Mouse (Mus musculus) hindbrain, postnatal 0 days (tissue): ENCODE data around the gene Lrmda. TPM values are rescaled to one million over a fixed set of nuclear protein-coding genes. Genes with fewer than 3 reads are reported as not detected.
"Not testable (repeated sequence)": the region's sequence is repeated elsewhere in the genome, so short reads cannot be mapped to it uniquely, and the experiment has no call there.

Experiments
- ATAC-seq: fragments of 200-750 bp; cut with Nextera tagmentation; 2 replicates; pipeline ENCODE4 v1.8.0; 2017; ENCODE audit warnings: mild to moderate bottlenecking, moderate TSS enrichment, moderate library complexity
- DNase-seq: peaks from one replicate; pipeline ENCODE4 v3.0.0-alpha.2; 2015; ENCODE audit warnings: low spot score
- H3K27ac ChIP-seq: fragments of 300-500 bp; sonication (generic); 2 replicates; pipeline ENCODE4 v1.5.1; 2014; ENCODE audit warnings: mild to moderate bottlenecking
- H3K27me3 ChIP-seq: fragments of 300-500 bp; sonication (generic); 2 replicates; pipeline ENCODE4 v1.6.1; 2014; ENCODE audit warnings: low read length, mixed read lengths; ENCODE audit not compliant: insufficient read depth
- H3K36me3 ChIP-seq: fragments of 300-500 bp; sonication (generic); 2 replicates; pipeline ENCODE4 v1.6.1; 2014; ENCODE audit warnings: low read length, mixed read lengths; ENCODE audit not compliant: insufficient read depth
- H3K4me1 ChIP-seq: fragments of 300-500 bp; sonication (generic); 2 replicates; pipeline ENCODE4 v1.6.1; 2014; ENCODE audit warnings: antibody characterized with exemption, low read length, mixed read lengths; ENCODE audit not compliant: insufficient read depth
- H3K4me2 ChIP-seq: fragments of 300-500 bp; sonication (generic); 2 replicates; pipeline ENCODE4 v1.6.1; 2014; ENCODE audit warnings: low read depth, mild to moderate bottlenecking, low read length, moderate library complexity, mixed read lengths
- H3K4me3 ChIP-seq: fragments of 300-500 bp; sonication (generic); 2 replicates; pipeline ENCODE4 v1.5.1; 2014; ENCODE audit warnings: low read length
- H3K9ac ChIP-seq: fragments of 300-500 bp; sonication (generic); replicated peaks from 2 replicates; pipeline ENCODE4 v1.6.1; 2014; ENCODE audit warnings: mild to moderate bottlenecking, low read length, moderate library complexity, mixed read lengths
- H3K9me3 ChIP-seq: fragments of 300-500 bp; sonication (generic); 2 replicates; pipeline ENCODE4 v1.6.1; 2016; ENCODE audit warnings: low read length, mixed read lengths
- CTCF ChIP-seq: IDR thresholded peaks from 2 replicates; pipeline ENCODE4 v1.5.1; 2016; ENCODE audit warnings: antibody characterized with exemption, control low read depth, low read depth
- WGBS: fragments of 180-500 bp; shearing (Covaris S2); extraction: QIAGEN DNeasy Blood & Tissue Kit; methylation state at CpG from one replicate; pipeline ENCODE4 v1.1.7; 2014; 5-methylcytosine and 5-hydroxymethylcytosine counted together
- polyA plus RNA-seq: library from polyadenylated mRNA; unstranded; fragments of >200 nt; fragmentation: Nextera tagmentation; extraction: Ambion mirVana; gene quantifications from 2 replicates; pipeline ENCODE4 v1.2.1, GENCODE M21; 2015
- total RNA-seq: library from RNA; depleted of rRNA; stranded (reverse); fragments of >200 nt; gene quantifications from 2 replicates; pipeline ENCODE4 v1.2.3, GENCODE M21; 2014

Lrmda gene
- total and polyA plus RNA-seq, 2 experiments from 2014 or later = 0.21 to 0.53 TPM

DNA sequence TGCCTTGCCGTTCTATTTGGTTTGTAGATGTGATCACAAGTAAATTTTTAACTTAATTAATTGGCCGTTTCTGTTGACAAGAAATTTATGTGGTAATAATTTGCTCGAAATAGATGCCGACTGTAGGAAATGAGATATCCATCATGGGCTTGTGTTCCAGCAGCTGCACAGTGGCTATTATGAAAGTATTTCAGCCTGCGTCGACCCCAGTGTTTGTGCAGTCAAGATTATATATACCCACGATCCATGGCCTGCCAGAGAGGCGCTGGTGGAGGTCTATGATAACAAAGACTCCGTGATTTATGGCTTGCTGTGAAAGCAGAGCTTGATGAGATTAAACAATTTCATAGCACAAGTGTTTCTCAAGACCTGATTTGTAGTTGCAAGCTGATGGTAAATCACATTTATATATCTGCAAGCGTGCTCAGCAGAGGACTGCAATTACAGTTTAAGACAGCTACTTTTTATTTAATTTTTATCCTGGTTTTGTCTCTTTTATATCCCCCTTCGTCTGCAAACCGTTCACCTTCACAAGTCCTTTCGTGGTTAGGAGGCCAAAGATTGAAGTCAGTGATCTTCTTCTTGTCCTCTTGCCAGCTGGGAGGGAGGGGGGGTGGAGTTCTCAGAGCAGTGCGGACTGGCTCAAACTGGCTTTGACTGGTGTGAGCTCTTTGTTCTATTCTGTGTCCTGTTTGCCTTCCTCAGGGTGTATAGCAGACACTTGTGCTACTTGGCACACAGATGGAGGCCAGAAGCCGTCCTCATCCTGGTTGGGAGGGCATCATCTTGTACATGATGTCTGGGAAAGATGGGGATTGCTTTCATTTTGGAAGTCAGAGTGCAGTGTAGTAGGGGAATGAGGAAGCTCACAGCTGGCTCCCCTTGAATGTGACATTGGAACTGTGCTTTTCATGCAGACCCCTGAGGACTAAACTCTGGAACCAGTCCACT is 764.0 kb downstream of the Lrmda start:
- H3K4me2 ChIP-seq = no peak overlapping the region
- no peak overlapping the region for H3K4me3 ChIP-seq
- DNase-seq (peak; percentile 52), ATAC-seq (peak; percentile 94)
- 0 out of 2 replicates have a peak, but pooled peaks cover 4% of the 10 kb centered on the region for H3K4me1 ChIP-seq
- H3K36me3 ChIP-seq = no peaks in the 10 kb centered on the region
- no peaks in the 10 kb centered on the region for H3K27me3 ChIP-seq
- H3K9me3 ChIP-seq = no peaks in the 10 kb centered on the region
- no peak for TF ChIP-seq CTCF
- H3K27ac ChIP-seq = peak overlapping the region; percentile 56
- 39% methylated on average over 15 of the region's 15 CpGs for WGBS
- peak overlapping the region; percentile 4; the same call in 1 of the 2 replicates for H3K9ac ChIP-seq

DNA sequence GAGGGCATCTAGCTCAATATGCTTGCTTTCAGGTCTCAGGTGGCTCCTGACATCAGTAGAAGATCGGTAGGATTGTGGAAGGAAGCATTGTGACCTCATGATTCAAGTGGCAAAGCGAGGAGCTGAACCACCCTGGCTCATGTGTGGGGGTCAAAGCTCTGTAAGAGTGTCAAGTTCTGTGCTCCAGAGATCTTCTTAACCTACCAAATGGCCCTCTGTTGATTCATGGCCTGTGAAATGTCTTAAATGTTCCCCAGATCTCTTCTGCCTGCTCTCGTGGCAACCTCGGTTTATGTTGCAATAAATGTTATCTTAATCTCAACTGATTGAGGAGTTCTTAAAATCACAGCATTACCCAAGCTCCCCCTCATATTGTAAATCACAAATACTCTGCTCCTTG is 780.5 kb downstream of the Lrmda start:
- no peaks in the 10 kb centered on the region for H3K36me3 ChIP-seq
- 91% methylated on average over 4 of the region's 4 CpGs for WGBS
- no peaks in the 10 kb centered on the region for H3K27me3 ChIP-seq
- H3K4me2 ChIP-seq = no peak overlapping the region
- H3K9me3 ChIP-seq = no peaks in the 10 kb centered on the region
- no peaks in the 10 kb centered on the region for H3K4me1 ChIP-seq
- ATAC-seq = no peak
- TF ChIP-seq CTCF = no peak
- no peak overlapping the region for H3K9ac ChIP-seq
- H3K27ac ChIP-seq = no peak overlapping the region
- H3K4me3 ChIP-seq = no peak overlapping the region
- DNase-seq = no peak

DNA sequence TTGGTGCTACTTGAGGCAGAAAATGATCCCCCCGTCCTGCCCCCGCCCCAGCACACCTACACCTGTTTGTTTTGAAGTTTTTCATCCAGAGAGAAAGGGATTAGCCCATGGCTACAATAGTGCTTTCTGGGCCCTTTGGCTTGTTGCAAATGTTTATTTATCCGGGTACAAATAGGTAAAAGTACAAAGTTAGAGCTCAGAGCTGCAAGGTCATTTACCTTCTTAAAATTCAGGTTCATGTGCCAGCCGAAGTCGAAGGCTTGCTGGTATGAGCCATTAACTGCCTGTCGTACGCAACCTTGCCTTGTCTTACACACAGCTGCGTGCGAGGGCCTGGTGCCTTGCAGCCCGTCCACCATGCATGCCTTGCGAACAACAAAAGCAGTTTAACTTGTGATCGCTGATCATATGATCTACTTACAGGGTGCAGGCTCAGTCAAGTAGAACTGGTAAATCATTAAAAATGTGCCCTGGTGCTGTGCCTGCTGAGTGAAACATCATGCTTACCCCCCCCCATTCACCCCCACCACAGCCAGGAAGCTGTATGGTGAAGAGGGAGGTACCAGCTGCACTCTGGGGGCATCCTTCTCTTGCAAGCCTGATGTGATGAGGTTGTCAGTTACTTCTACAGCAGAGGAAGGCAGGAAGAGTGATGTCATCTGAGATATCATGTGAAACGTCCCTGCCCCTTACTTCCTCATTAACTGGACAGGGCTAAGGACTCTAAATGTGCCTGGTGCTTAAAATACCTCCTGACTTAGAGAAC is 781.5 kb downstream of the Lrmda start:
- ATAC-seq (no peak), DNase-seq (no peak)
- no peak for TF ChIP-seq CTCF
- 74% methylated on average over 13 of the region's 13 CpGs for whole genome bisulfite sequencing
- H3K36me3 ChIP-seq = no peaks in the 10 kb centered on the region
- no peak overlapping the region for H3K27ac ChIP-seq
- H3K27me3 ChIP-seq = no peaks in the 10 kb centered on the region
- H3K9me3 ChIP-seq = no peaks in the 10 kb centered on the region
- H3K4me1 ChIP-seq = no peaks in the 10 kb centered on the region
- H3K9ac ChIP-seq = no peak overlapping the region
- H3K4me2 ChIP-seq = no peak overlapping the region
- no peak overlapping the region for H3K4me3 ChIP-seq

DNA sequence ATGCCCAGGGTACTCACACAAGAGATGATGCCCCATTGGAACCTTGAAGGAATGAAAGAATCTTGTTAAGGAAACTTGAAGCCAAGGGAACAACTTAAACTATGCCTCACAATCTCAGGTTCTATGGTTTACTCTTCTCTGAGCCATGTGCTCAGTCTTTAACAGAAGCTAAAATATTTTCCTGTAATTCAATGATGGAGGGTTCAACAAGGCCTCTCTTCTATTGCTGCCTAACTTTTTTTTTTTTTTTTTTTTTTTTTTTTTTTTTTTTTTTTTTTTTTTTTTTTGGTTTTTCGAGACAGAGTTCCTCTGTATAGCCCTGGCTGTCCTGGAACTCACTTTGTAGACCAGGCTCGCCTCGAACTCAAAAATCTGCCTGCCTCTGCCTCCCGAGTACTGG is 782.2 kb downstream of the Lrmda start:
- ATAC-seq, H3K9ac ChIP-seq, H3K27me3 ChIP-seq, H3K4me2 ChIP-seq, DNase-seq, H3K9me3 ChIP-seq, H3K36me3 ChIP-seq, H3K4me1 ChIP-seq, H3K4me3 ChIP-seq, H3K27ac ChIP-seq: not testable (repeated sequence)
- 92% methylated on average over 4 of the region's 4 CpGs for WGBS

DNA sequence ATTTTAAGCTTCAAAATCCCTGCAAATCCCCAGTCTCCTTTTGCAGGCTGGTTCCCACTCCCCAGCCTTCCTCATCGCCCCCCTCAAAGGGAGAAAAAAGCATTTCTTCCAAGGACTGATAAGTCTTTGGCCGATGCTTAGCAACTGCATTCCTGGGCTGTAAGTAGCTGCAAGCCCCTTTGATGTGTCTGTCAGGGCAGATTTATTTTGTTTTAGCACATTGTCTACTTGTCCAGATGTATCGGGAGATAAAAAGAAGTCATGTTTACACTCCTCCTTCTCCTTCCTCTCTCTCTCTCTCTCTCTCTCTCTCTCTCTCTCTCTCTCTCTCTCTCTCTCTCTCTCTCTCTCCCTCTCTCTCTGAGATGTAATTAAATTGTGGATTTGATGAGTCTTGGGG is 787.8 kb downstream of the Lrmda start:
- Histone ChIP-seq H3K4me2 (peak overlapping the region; percentile 59; the same call in 1 of the 2 replicates), H3K27me3 (no peaks in the 10 kb centered on the region), H3K4me3 (no peak overlapping the region), H3K27ac (no peak overlapping the region), H3K36me3 (no peaks in the 10 kb centered on the region), H3K9me3 (no peaks in the 10 kb centered on the region), H3K9ac (no peak overlapping the region), H3K4me1 (peaks cover 6% of the 10 kb centered on the region)
- no peak for DNase-seq
- WGBS = 13% methylated on average over 3 of the region's 3 CpGs
- ATAC-seq = no peak
- no peak for TF ChIP-seq CTCF

DNA sequence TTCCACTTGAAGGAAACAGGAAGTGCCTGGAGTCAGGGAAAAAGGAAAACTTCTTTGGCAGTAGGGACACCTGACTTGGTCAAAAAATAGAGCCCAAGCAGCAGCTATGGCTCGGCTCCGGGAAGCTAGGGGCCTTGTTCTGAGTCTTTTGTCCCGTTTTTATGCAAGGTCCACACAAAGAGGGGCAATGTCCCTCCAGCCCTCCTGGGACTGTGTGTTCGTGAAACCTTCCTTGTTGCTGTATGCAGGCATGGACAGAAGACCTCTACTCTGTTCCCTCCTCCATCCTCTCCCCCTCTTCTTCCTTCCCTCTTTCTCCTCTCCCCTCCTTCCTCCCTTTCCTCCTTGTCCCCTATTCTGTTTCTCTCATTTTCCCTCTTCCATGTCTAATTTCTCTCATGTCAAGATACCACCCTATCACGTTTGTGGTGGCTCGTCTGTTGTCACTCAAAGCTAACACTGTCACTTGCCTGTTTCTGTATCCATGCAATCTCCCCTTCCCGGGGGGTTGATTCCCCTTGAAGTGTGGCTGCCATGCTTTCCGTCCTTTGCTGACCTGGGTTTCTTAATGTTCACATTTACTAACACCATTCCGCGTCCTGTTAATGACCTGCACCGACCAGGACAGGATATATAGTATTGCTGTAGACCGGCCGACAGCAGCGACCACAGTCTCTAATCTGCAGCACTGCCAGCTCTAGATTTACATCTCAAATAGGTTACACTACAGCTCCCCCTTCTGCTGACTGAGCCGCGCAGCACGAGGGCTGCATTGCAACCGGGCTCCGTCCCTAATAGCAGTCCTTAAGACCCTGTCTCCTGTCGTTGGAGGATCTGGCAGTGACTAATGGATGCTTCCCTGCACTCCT is 788.4 kb downstream of the Lrmda start:
- DNase-seq (peak; percentile 90), ATAC-seq (peak; percentile 92)
- H3K4me1 ChIP-seq = peaks cover 6% of the 10 kb centered on the region
- H3K9me3 ChIP-seq = no peaks in the 10 kb centered on the region
- no peak overlapping the region for H3K27ac ChIP-seq
- peak overlapping the region; percentile 59 for H3K4me2 ChIP-seq
- no peaks in the 10 kb centered on the region for H3K27me3 ChIP-seq
- H3K9ac ChIP-seq = 0 out of 2 replicates have a peak overlapping the region, but pooled peaks have one; percentile 24
- no peaks in the 10 kb centered on the region for H3K36me3 ChIP-seq
- WGBS = 2% methylated on average over 20 of the region's 20 CpGs
- TF ChIP-seq CTCF = peak; percentile 86
- H3K4me3 ChIP-seq = peak overlapping the region; percentile 25
